Mouse (Mus musculus) erythroid progenitor cell, adult 5-6 weeks (primary cell): ENCODE results near the gene Sdc4. TPM values are rescaled to one million over a fixed set of nuclear protein-coding genes. Genes with fewer than 3 reads are reported as not detected.

Experiments
- ATAC-seq: replicated peaks from 2 replicates; pipeline ENCODE4 v1.8.0; 2016; ENCODE audit warnings: moderate number of reproducible peaks, mild to moderate bottlenecking, moderate TSS enrichment, inconsistent platforms; ENCODE audit not compliant: poor library complexity, low FRiP score, severe bottlenecking
- total RNA-seq, 2 experiments: library from RNA; stranded (forward) in 1 of 2; stranded (reverse) in 1 of 2; fragments of 150-400 nt in 1 of 2; fragments of 186-747, 209-891 nt in 1 of 2; gene quantifications; 2 replicates each; pipeline versions ENCODE4 v1.2.3 to v1.2.4; 2015 to 2017; ENCODE audit warnings: low replicate concordance in 2 of 2

The Sdc4 gene
- 2.5 and 7.2 TPM in 2 replicates for total RNA-seq (2015; ENCODE audit: low replicate concordance)
- total RNA-seq (2017; ENCODE audit: low replicate concordance), result 5.7 and 7.2 TPM in 2 replicates

- ATAC-seq, result no peak
Observed at GRCm38 (mm10) chr2:164443460-164444000, at the start of gene Sdc4. TSS of gene Sdc4 (minus strand) at chr2:164443887.

DNA sequence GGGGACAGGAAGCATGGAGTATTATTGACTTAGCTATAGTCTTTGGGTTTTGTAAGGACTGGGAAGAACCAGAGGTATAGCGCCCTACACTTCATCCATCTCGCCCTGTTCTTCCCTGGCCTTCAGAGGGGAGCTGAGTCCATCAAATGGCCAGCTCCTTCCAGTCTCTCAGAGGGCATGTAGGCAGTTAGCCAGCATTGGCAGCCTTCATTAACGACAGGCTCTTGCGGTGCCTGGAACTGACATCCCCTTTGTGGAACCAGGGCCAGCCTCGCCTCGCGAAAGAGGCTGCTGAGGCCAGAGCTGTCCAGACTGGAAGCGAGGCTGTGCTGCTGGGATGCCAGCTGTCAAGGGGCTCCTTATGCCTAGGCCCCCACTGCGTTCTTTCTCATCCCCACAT is 44.1 kb upstream of the Sdc4 start:
- no peak for ATAC-seq

DNA sequence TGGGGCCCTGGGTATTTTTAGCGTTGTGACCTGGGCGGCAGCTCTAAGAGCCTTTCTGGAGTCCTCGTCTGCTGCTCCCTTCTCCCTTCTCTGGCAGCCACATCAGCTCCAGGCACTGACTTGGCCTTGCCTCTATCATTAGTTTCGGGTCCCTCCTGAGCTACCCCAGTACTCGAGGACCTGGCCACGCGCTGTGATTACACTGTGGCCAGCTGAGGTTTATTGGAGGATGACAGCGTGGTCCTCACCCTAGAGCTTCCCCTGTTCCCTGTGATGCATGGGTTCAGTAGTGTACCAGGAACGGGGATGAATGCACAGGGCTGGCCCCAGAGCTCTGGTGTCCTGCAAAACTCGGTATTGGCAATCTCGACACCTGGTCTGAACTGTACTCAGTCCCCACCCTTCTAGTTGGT is 43.4 kb upstream of the Sdc4 start:
- ATAC-seq, result no peak

DNA sequence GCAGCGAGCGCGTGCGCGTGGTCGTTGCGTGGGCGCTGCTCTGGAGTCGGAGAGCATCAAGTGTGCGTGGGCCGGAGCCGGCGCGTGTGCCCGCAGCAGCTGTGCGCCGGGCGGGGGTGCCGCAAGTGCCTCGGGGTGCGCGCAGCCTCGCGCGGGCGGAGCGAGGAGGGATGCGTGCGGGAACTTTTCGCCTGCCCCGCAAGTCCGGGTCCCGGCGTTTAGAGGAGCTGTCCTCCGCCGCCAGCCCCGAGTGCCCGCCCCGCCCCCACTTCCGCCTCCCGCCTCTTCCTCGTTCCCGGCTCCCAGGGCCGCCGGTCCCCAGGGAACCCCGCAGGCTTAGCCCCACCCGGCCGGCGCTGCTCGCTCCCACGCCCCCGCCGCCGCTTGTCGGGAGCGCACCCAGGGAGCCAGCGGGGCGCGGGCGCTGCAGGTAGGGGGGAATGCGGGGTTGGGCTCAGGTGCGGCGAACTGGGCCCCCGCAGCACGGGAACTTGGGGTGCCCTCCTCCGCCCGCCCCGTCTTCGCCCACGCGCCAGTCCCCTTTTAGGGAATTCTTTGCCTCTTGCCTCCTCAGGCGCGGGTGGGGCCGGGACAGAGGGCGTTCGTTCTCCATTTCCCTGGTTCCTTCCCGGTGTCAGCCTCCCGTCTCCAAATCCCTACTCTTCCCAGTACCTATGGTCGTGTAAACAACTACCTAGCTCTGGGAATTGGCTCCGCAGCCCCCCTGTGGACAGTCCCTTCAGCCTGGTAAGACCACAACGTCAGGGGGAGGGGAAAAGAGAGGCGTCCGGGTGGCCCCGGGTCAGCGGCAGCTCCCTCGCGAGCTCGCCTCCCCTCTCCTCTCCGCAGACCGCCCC is 42.8 kb upstream of the Sdc4 start:
- no peak for ATAC-seq

- ATAC-seq, result 0 out of 2 replicates have a peak, but pooled peaks have one; percentile 26
Observed at GRCm38 (mm10) chr2:164485681-164486257, 42.1 kb upstream of the Sdc4 start, which contains the start of gene Dbndd2. TSS of gene Dbndd2 (plus strand) at chr2:164486106.

DNA sequence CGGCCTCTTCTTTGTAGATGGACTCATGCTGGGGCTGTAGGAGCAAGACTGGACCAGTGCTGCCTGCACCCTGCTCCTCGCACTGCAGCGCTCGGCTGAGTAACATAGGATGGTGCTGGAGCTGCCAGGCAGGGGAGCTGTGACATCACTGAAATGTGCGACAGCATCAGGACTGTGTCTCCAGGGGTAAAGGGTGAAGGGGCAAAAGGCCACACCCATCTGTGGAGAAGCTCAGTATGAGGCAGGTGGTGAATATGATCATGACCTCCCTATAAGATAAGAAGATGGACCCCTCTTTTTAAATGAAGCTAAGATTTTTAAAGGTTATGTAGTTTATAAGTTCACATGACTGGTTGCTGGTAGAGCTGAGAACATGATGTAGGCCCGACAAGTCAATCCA is 29.9 kb upstream of the Sdc4 start, which contains the start of gene Trp53tg5:
TSS of gene Trp53tg5 (minus strand) at position 101 of the 400 bp plus-strand sequence.
- no peak for ATAC-seq

- ATAC-seq, result no peak
Observed at GRCm38 (mm10) chr2:164470254-164470653, 26.6 kb upstream of the Sdc4 start.

GRCm38 (mm10) chr2:164466787-164467186 is 23.1 kb upstream of the Sdc4 start:
- no peak for ATAC-seq

- ATAC-seq, result no peak
Observed at GRCm38 (mm10) chr2:164465161-164465560, 21.5 kb upstream of the Sdc4 start.

GRCm38 (mm10) chr2:164460745-164461551 is 17.3 kb upstream of the Sdc4 start, which contains the start of gene Gm20458:
TSS of gene Gm20458 (plus strand) at chr2:164460967.
- ATAC-seq, result peak; percentile 98

GRCm38 (mm10) chr2:164458535-164458934 is 14.8 kb upstream of the Sdc4 start:
- no peak for ATAC-seq

DNA sequence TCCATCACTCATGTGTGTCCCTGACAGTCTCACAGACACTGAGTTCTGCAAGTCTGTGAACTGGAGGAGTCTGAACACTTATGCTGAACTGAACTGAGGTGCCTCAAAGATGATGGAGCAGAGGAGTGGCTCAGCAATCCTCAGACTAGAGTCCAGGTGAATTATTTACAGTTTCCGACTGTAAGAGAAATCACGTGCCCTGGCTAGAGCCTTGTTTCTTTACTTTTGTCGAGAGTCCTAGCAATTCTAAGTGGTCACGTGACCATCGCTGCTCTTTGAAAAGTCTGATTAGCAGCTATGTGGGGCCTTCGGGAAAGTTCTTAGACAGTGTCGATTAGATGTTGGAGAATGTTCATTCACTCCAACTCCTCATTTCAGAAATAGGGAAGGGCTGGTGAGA is 14.3 kb upstream of the Sdc4 start:
- no peak for ATAC-seq

GRCm38 (mm10) chr2:164456864-164457300 is 13.2 kb upstream of the Sdc4 start, which contains the start of gene Sys1:
TSS of gene Sys1 (plus strand) at chr2:164456964.
- ATAC-seq, result no peak

DNA sequence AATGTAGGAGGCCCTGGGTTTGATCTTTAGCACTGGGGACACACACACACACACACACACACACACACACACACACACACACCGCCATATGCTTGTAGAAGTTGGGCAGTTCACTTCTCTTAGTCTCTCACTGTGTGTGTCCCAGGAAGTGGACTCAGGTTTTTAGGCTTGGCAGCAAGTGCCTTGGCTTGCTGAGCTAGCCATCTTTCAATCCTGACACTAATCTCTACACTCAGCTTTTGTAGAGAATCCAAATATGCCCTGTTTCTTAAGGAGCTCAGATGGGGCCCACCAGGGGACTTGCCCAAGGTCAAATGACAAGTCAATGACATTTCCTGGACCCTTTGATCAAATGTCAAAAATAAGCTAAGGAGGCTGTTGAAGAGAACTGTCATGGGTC is 12.7 kb upstream of the Sdc4 start:
- ATAC-seq, result no peak

DNA sequence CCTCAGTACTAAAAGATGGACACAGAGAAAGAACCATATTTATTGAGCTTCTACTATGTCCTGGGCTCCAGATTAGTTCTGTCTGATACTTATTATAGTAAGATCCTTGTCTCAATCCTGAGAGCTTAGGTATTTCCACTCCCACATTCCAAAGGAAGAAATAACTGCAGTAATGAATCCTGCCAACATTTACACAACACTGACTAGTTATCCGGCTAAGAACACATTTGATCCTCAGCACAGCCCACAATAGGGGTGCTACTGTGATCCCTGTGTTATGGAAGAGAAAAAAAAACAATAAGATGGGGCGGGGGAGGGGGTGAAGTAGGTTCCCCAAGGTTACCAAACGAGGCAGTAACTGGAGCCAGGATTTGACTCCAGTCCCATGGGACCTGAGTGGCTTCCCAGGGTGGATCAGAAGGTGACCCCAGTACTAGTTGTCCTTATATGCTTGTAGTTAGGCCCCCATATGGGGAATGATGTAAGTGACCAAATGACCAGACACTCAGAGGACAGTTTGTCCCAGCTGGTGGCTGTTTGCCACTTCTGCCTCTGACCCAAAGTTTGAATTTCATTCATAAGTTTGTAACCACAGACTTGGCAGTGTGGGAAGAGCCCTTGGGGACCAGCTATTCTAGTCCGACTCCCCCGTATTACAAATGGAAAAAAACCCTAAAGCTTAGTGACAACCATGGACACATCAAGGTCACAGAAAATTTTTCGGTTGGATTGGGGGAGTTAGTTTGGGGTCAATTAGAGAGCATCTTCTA is 11.9 kb upstream of the Sdc4 start:
- ATAC-seq, result no peak

DNA sequence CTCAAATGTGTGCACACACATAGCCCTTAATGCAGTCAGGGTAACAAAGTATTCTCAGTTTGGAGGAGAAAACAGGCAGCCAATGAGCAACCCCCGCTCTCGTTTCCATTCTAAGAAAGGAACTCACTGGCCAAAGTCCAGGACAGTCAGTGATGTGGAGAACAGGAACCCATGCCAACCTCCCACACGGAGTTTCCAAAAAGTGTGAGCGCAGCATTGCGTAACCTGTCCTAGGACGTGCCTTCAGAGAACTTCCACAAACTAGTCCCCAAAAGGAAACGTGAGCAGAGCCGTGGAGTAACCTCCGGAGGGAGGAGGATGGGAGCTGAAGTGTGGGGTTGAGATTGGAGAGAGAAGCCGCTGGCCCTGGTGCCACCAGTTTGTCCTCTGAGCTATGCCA is 11.2 kb upstream of the Sdc4 start:
- ATAC-seq, result no peak

- ATAC-seq, result no peak
Observed at GRCm38 (mm10) chr2:164453887-164454500, 10.3 kb upstream of the Sdc4 start.

- no peak for ATAC-seq
Observed at GRCm38 (mm10) chr2:164453047-164453757, 9.5 kb upstream of the Sdc4 start.
